Mouse (Mus musculus) CH12.LX (cell line): ENCODE measurements around the gene Clic4. TPM values are rescaled to one million over a fixed set of nuclear protein-coding genes. Genes with fewer than 3 reads are reported as not detected.

Experiments used
- DNase-seq: peaks from one replicate; pipeline ENCODE4 v3.0.0-alpha.2; 2013; ENCODE audit errors: extremely low read depth
- H3K27ac ChIP-seq: 2 replicates; pipeline ENCODE4 v1.5.1; 2012; ENCODE audit warnings: low read depth, mild to moderate bottlenecking, control low read depth, moderate library complexity; ENCODE audit not compliant: insufficient read depth
- H3K27me3 ChIP-seq: replicated peaks from 2 replicates; pipeline ENCODE3; 2012; ENCODE audit warnings: inconsistent platforms
- H3K36me3 ChIP-seq, 2 experiments: replicated peaks in 1 of 2; 2 replicates each; pipeline versions ENCODE3 to v1.6.1; 2012; ENCODE audit warnings: inconsistent platforms in 1 of 2, low read length in 1 of 2, mild to moderate bottlenecking in 1 of 2, mixed read lengths in 1 of 2, moderate library complexity in 1 of 2; ENCODE audit not compliant: control insufficient read depth in 1 of 2, insufficient read depth in 1 of 2
- H3K4me1 ChIP-seq, 2 experiments: 2 replicates each; pipeline ENCODE4 v1.6.1; 2012; ENCODE audit warnings: inconsistent platforms in 1 of 2, moderate library complexity in 1 of 2; ENCODE audit not compliant: insufficient read depth in 2 of 2, control insufficient read depth in 1 of 2
- H3K4me2 ChIP-seq: 2 replicates; pipeline ENCODE4 v1.6.1; 2012; ENCODE audit warnings: low read depth, mild to moderate bottlenecking, control low read depth; ENCODE audit not compliant: poor library complexity, insufficient read depth, severe bottlenecking
- H3K4me3 ChIP-seq, 3 experiments: fragments of 150-350 bp in 1 of 3; sonication (generic) in 1 of 3; replicated peaks in 1 of 3; 2 replicates each; pipeline versions ENCODE3 to v1.5.1; 2011 to 2012; ENCODE audit warnings: low read depth in 2 of 3, low read length in 2 of 3, mild to moderate bottlenecking in 2 of 3, moderate library complexity in 2 of 3, control low read depth in 1 of 3, improper control_type of control experiment in 1 of 3, inconsistent platforms in 1 of 3, mixed read lengths in 1 of 3; ENCODE audit not compliant: poor library complexity in 1 of 3
- H3K79me2 ChIP-seq: replicated peaks from 2 replicates; pipeline ENCODE4 v1.6.1; 2012; ENCODE audit warnings: mild to moderate bottlenecking, moderate library complexity; ENCODE audit not compliant: control insufficient read depth, poor library complexity, insufficient read depth, severe bottlenecking; ENCODE audit errors: extremely low read depth
- H3K9ac ChIP-seq: 2 replicates; pipeline ENCODE4 v1.6.1; 2012; ENCODE audit warnings: low read depth, mild to moderate bottlenecking, control low read depth, moderate library complexity; ENCODE audit not compliant: insufficient read depth
- H3K9me3 ChIP-seq: replicated peaks from 2 replicates; pipeline ENCODE3; 2012; ENCODE audit warnings: low read length, inconsistent platforms, mixed read lengths
- BHLHE40 ChIP-seq: IDR thresholded peaks from 2 replicates; pipeline ENCODE4 v1.6.1; 2011; ENCODE audit warnings: mild to moderate bottlenecking, low read depth, low read length, improper control_type of control experiment
- CTCF ChIP-seq, 2 experiments: IDR thresholded peaks in 1 of 2; conservative IDR thresholded peaks in 1 of 2; 2 replicates each; pipeline ENCODE4 v1.5.1; 2011 to 2012; ENCODE audit warnings: low read depth in 2 of 2, low read length in 2 of 2, improper control_type of control experiment in 1 of 2, inconsistent platforms in 1 of 2, mild to moderate bottlenecking in 1 of 2, moderate library complexity in 1 of 2
- ELF1 ChIP-seq: IDR thresholded peaks from 2 replicates; pipeline ENCODE4 v1.6.1; 2014; ENCODE audit warnings: low read depth, mild to moderate bottlenecking, inconsistent platforms, low read length, improper control_type of control experiment
- ETS1 ChIP-seq: conservative IDR thresholded peaks from 2 replicates; pipeline ENCODE4 v1.6.1; 2012; ENCODE audit warnings: low read depth, mild to moderate bottlenecking, inconsistent platforms, low read length, improper control_type of control experiment, moderate library complexity
- IRF4 ChIP-seq: IDR thresholded peaks from 2 replicates; pipeline ENCODE4 v1.6.1; 2014; ENCODE audit warnings: low read depth, mild to moderate bottlenecking, inconsistent platforms, low read length, improper control_type of control experiment
- KAT2A ChIP-seq: IDR thresholded peaks from 2 replicates; pipeline ENCODE4 v1.6.1; 2012; ENCODE audit warnings: low read length, improper control_type of control experiment, inconsistent platforms; ENCODE audit not compliant: insufficient replicate concordance
- MAFK ChIP-seq: IDR thresholded peaks from 2 replicates; pipeline ENCODE4 v1.6.1; 2011; ENCODE audit warnings: low read length, improper control_type of control experiment; ENCODE audit not compliant: insufficient replicate concordance
- MXI1 ChIP-seq: IDR thresholded peaks from 2 replicates; pipeline ENCODE4 v1.6.1; 2011; ENCODE audit warnings: mild to moderate bottlenecking, low read depth, low read length, improper control_type of control experiment
- MYC ChIP-seq: IDR thresholded peaks from 2 replicates; pipeline ENCODE4 v1.6.1; 2011; ENCODE audit warnings: low read depth, mild to moderate bottlenecking, improper control_type of control experiment, low read length
- NELFE ChIP-seq: IDR thresholded peaks from 2 replicates; pipeline ENCODE4 v1.6.1; 2011; ENCODE audit warnings: low read depth, low read length, improper control_type of control experiment
- PAX5 ChIP-seq: IDR thresholded peaks from 2 replicates; pipeline ENCODE4 v1.6.1; 2012; ENCODE audit warnings: low read length, inconsistent platforms, mixed read lengths
- POLR2AphosphoS2 ChIP-seq: IDR thresholded peaks from 2 replicates; pipeline ENCODE4 v1.6.1; 2011; ENCODE audit warnings: low read depth, low read length, improper control_type of control experiment
- RAD21 ChIP-seq: IDR thresholded peaks from 2 replicates; pipeline ENCODE4 v1.6.1; 2011; ENCODE audit warnings: low read depth, mild to moderate bottlenecking, low read length, improper control_type of control experiment, moderate library complexity
- USF2 ChIP-seq: conservative IDR thresholded peaks from 2 replicates; pipeline ENCODE4 v1.6.1; 2011; ENCODE audit warnings: low read depth, low read length, improper control_type of control experiment
- ZMIZ1 ChIP-seq: IDR thresholded peaks from 2 replicates; pipeline ENCODE4 v1.6.1; 2012; ENCODE audit warnings: low read depth, mild to moderate bottlenecking, inconsistent platforms, low read length, improper control_type of control experiment
- ZNF384 ChIP-seq: IDR thresholded peaks from 2 replicates; pipeline ENCODE4 v1.6.1; 2012; ENCODE audit warnings: low read depth, low read length, improper control_type of control experiment, inconsistent platforms
- dilution Hi-C: fragments of 300-500 bp; cut with MboI; formaldehyde crosslinking; loops from 2 replicates; pipeline ENCODE4 v1.14.3; 2020; ENCODE audit warnings: low sequenced_read_pairs; ENCODE audit not compliant: extremely low pct_unique_long_range_greater_than_20kb, extremely low pct_ligation_motif_present
- in situ Hi-C: fragments of 300-500 bp; cut with MboI; formaldehyde crosslinking; loops from 3 replicates; pipeline ENCODE4 v1.14.3; 2019; ENCODE audit warnings: low sequenced_read_pairs, low pct_ligation_motif_present, low pct_unique_long_range_greater_than_20kb, mixed read lengths
- polyA plus RNA-seq: library from polyadenylated mRNA; unstranded; fragments of >175 nt; gene quantifications from 2 replicates; pipeline ENCODE4 v1.2.1, GENCODE M21; 2012; ENCODE audit warnings: low read depth; ENCODE audit not compliant: insufficient read length
- total RNA-seq, 2 experiments: library from RNA; depleted of rRNA; stranded (reverse); fragments of 300-350 nt in 1 of 2; fragments of >200 nt in 1 of 2; gene quantifications; 2 replicates each; pipeline ENCODE4 v1.2.3; 2012 to 2014

Clic4 gene
- total and polyA plus RNA-seq, 3 experiments: 154 to 214 (median 199) TPM

- Histone ChIP-seq H3K4me2 (no peak overlapping the region), H3K4me3 (no peak overlapping the region)
- dilution Hi-C loops: no loop called here
- no peak for TF ChIP-seq ZMIZ1
- TF ChIP-seq, all 38 proteins: peak for 0
- Histone ChIP-seq H3K9ac (no peak overlapping the region), H3K27me3 (no peaks in the 10 kb centered on the region), H3K9me3 (peaks cover 2% of the 10 kb centered on the region), H3K79me2 (no peaks in the 10 kb centered on the region), H3K4me1 (peaks cover 7 to 19% of the 10 kb centered on the region in 2 experiments), H3K27ac (no peak overlapping the region), H3K36me3 (no peaks in the 10 kb centered on the region)
- DNase-seq: no peak
- in situ Hi-C loops: no loop called here
Measured at GRCm38 (mm10) chr4:135287975-135288374, 15.4 kb upstream of the Clic4 start.

- Histone ChIP-seq H3K4me2 (no peak overlapping the region), H3K79me2 (no peaks in the 10 kb centered on the region), H3K36me3 (no peaks in the 10 kb centered on the region), H3K27me3 (no peaks in the 10 kb centered on the region), H3K9me3 (peaks cover 2% of the 10 kb centered on the region), H3K4me1 (peaks cover 7 to 16% of the 10 kb centered on the region in 2 experiments), H3K27ac (no peak overlapping the region), H3K9ac (no peak overlapping the region), H3K4me3 (no peak overlapping the region)
- dilution Hi-C loops (no loop called here), in situ Hi-C loops (no loop called here)
- DNase-seq: no peak
- TF ChIP-seq ZNF384 (no peak), ETS1 (no peak), ELF1 (no peak), IRF4 (no peak), MYC (no peak), CTCF (conservative IDR thresholded peaks at IDR 0.05 in 1 of 2, IDR thresholded peaks at IDR 0.05 in 1 of 2; ENCODE audit: low read depth in 2 of 2, low read length in 2 of 2) (no peak), KAT2A (no peak), PAX5 (no peak), MAFK (no peak), RAD21 (no peak), USF2 (no peak), POLR2AphosphoS2 (no peak), BHLHE40 (no peak), NELFE (no peak), MXI1 (no peak), ZMIZ1 (no peak)
Measured at GRCm38 (mm10) chr4:135286833-135287395, 14.3 kb upstream of the Clic4 start.
